Mouse (Mus musculus): ENCODE measurements at regions not wholly inside any gene's neighbourhood (a gene's known extent, or its start where the extent isn't known, plus 50 kb on each side); places are given as distances from the start of the nearest gene placed in this dataset.

GRCm38 (mm10) chr10:97178468-97178867 lies 300.9 kb upstream of the Dcn start:
- TF ChIP-seq CTCF (IDR thresholded peaks at IDR 0.05; ENCODE audit: insufficient read depth, low read length), result no peak
- no peak for TF ChIP-seq POLR2A (IDR thresholded peaks at IDR 0.05; ENCODE audit: borderline replicate concordance, extremely low read depth, low read depth, low read length)

Measured in lung, adult 2 months (tissue).